Mouse (Mus musculus) stomach, postnatal 0 days (tissue): ENCODE measurements around the gene Celf6.

Experiments
- CTCF ChIP-seq: IDR thresholded peaks from 2 replicates; pipeline ENCODE4 v1.5.1; 2016; ENCODE audit warnings: antibody characterized with exemption, low read depth, mild to moderate bottlenecking, moderate library complexity
- EP300 ChIP-seq: optimal IDR thresholded peaks from 2 replicates; pipeline ENCODE3; 2016; ENCODE audit warnings: antibody characterized with exemption

- TF ChIP-seq CTCF (no peak), EP300 (no peak)
Observed at GRCm38 (mm10) chr9:59589703-59590439, 12.2 kb downstream of the Celf6 start.
